Mouse (Mus musculus): ENCODE results near the gene Lrrc19.
"Not testable (repeated sequence)": the region's sequence is repeated elsewhere in the genome, so short reads cannot be mapped to it uniquely, and the experiment has no call there.

The Lrrc19 gene

DNA sequence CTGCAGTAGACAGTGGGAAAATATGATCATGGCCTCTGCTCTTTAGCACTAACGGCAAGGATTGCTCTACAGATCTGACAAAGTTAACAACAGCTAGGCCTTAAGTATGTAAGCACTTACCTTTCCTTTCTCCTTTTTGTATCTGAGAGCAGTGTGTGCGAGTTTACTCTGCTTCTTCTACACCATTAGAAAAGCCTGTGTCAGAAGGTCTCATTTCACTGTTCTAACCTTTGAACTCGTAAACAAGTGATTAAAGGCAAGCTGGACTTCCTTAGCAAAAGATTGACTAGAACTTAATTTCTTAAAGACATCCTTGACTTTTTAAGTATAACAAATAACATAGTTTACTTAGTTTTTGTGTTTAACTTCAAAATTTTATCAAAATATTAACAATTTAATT lies at the start of gene Lrrc19:
Lrrc19 (minus strand) TSS at position 225 of the 400 bp plus-strand sequence.
- no peak for DNase-seq (ENCODE audit: low read depth, low spot score)

DNA sequence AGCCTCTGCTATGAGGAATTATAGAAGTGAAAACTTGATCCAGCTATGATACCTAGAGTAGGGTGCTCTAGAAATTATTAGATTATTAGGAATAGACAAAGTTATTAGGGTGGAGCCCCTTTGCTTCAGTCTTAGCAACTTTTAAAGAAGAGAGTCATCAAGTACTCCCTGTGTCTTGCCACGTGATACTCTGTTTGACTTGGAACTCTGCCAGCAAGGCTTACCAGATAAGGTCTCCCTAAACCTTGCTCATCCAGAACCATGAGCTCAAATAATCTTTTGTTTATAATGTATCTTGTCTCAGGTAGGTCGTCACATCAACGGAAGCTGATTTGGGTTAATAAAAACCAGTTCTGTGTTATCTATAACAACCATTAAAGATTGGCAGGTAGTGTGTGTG lies 46.4 kb upstream of the Lrrc19 start:
- no peak for DNase-seq (ENCODE audit: low read depth, low spot score)

DNA sequence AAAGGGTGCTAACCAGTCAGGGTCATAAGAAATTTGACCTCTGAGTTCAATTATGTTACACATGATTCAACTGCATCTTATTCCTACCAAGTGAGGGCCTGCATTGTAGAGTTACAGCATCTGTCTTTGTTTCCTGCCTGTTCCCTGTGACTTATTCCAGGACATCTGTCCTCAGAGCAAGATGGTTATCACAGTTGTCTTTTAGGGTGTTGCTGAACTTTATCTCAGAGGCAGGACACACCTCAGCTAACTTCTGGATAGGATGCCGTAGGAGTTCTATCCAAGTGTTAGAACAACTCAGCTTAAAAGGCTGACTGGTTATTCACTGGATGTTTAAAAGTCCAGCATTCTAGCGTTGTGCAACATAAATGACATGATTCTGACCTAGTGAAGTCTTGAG lies 42.2 kb upstream of the Lrrc19 start:
- DNase-seq (ENCODE audit: low read depth, low spot score), result no peak

DNA sequence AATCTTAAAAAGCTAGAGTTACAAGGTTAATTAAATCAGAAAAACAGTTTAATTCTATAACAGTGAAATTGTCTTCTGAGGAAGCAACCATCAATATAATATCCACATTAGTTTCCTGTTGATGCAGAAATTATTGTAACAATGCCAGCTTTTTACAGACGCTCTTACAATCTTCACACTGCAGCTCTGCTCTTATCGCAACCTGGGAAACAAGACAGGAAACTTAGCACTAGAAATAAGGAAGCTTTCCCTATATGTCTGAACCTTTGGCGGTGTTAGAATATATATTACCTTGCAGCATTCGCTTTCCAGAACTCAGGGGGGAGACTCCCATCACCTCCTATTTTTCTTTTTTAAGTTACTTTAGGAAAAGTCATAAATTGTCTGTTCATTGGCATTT lies 41.1 kb upstream of the Lrrc19 start:
- DNase-seq (ENCODE audit: low read depth, low spot score), result no peak

DNA sequence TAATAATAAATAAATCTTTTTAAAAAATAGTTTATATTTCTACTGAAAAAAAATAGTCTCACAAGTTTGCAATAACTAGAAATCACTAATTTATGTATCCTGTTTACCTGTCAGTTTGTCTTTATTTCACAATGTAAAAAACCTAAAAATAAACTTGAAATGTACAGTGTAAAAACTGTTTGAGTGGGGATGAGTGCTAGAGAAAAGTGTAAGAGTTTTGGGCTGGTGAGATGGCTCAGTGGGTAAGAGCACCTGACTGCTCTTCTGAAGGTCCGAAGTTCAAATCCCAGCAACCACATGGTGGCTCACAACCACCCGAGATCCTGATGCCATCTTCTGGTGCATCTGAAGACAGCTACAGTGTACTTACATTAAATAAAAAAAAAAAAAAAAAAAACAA lies 39.9 kb upstream of the Lrrc19 start:
- not testable (repeated sequence) for DNase-seq (ENCODE audit: low read depth, low spot score)

DNA sequence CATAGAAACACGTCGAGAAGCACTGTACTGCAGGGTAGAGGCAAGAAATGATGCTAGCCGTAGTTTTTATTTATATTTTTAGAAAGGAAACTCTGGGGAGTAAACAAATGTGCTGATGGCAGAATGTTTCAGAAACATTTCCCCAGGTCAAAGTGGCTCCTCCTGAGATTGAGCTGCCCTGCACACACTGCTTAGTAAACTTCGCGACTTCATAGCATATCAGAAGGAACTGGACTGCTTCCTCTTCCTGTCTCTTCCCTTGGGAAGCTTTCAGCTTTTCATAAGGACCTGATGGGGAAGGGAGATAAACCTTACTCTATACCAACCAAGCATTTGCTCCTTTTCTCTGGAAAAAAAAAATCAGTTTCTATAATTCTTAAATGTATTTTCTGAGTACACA lies 33.4 kb upstream of the Lrrc19 start:
- DNase-seq (ENCODE audit: low read depth, low spot score), result no peak

DNA sequence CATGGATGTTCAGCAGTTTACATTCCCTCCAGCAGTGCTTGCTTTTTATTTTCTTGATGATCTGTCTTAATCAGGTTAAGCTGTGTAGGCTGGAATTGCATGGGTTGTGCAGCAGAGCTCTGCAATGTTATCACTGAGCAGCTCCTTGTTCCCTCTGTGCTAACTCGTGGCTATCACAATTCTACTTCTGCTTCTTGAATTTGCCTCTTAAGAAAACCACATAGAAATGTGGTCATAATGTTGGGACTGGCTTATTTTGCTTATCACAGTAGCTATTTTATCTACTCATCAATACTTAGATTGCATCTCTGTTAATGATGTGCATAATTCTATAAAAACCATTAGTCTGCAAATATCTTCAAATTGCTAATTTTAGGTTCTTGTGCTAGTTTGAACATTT lies 32.1 kb upstream of the Lrrc19 start:
- no peak for DNase-seq (ENCODE audit: low read depth, low spot score)

DNA sequence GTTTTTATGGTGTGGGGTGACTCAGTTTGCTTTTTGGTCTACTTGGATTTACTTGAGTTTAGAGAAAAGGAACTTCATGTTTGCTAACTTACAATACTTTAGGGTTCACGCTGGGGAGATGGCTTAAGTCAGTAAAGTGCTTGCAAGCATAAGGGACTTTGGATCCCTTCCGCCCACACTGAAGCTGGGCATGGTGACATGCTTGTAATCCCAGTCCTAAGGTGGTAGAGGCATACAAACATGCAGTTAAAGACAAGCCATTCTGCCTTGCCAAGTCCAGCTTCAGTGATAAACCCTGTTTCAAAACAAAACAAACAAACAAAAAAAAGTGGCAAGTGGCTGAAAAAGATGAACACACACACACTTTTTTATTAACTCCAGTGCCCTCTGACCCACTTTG lies 31.2 kb upstream of the Lrrc19 start:
- no peak for DNase-seq (ENCODE audit: low read depth, low spot score)

DNA sequence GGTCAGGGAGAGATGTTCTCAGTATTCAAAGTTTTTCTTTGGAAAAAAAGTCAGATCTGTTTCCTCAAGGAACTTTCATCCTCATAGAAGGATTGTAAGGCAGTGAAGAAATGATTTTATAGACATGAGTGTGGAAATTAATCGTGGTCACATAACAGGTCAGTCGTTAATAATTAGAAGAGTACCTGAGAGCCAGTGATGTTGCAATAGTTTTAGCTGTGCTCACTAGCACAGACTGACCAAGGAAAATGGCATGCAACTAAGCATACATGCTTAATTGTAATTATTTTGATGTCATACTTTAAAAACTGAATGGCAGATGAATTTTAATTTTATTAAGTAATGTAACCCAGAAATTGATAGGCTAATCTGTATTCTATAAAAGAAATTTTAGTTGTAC lies 30.7 kb upstream of the Lrrc19 start:
- DNase-seq (ENCODE audit: low read depth, low spot score), result no peak

DNA sequence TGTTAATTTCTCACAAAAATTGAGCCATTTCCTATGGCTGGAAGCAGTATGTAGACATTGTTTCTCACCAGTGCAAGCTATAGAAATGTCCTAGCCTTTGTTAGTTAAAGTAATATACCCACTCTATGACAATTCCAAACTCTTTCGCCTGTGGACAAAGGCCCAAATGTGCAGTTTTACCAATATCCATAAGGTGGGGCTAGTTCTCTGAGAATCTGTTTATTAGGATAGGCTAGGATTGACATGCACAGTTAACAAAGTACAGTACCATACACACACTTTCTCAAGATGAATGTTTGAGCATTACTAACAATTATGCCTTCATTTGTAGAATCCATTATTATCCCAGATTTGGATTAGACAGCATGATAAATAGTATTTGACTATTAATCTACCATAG lies 19.8 kb upstream of the Lrrc19 start:
- peak; percentile 19 for DNase-seq (ENCODE audit: low read depth, low spot score)

DNA sequence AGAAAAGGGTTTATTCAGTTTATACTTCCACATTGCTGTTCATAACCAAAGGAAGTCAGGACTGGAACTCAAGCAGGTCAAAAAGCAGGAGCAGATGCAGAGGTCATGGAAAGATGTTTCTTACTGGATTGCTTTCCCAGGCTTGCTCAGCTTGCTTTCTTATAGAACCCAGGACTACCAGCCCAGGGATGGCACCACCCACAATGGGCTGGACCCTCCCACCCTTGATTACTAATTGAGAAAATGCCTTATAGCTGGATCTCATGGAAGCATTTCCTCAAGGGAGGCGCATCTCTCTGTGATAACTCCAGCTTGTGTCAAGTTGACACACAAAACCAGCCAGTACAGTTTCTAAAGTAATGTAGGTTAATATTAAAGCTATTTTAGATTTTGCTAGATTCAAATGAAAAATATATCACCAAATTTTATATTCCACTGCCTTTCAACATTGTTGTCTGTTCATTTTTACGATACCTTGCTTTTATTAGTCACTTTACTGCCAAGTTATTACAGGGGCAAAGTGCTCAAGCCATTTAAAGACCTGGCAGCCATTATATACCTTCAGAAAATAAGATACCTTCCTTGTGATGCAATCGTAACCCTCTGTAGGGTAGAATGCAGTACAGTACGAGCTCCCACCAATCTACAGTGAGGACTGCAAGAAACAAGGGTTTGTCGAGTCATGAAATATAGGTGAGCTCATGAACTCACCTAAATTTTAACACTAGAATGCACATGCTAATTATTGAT lies 657 bp upstream of the Lrrc19 start:
- DNase-seq (ENCODE audit: low read depth, low spot score), result not testable (repeated sequence)

DNA sequence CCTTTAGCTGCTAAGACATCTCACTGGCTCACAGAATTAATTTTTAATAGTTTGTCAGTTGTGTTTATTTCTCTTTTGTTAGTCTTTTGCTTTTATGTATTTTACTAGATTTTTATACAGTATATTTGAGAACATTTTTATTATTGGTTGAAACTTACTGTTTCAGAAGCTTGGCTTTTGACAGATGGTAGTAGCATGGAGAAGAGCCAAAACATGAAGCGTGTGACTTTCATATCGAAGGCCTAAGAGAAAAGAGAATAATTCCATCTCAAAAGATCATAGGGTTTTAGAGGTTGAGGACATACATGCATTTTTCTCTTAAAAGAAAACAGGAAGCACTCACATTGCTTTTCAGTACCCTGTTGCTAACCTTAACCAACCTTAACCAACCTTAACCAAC lies 6.8 kb downstream of the Lrrc19 start:
- peak; percentile 70 for DNase-seq (ENCODE audit: low read depth, low spot score)

DNA sequence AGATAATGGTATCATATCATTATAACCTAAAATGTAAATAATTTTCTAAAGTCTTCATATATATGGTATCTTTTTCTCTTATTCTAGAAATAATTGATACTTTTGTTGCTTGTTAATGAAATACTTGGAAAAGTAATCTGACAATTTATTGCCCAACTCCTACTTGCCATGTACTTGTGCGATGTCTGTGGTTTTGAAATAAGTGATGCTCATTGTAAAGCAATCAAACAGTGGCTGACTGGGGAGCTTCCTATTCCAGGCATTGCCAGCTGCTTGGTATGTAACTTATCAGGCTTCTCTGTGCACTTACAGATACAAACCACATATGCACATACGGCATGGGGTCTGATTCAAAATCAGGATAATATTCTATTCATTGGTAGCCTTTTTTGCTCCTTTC lies 29.9 kb downstream of the Lrrc19 start:
- no peak for DNase-seq (ENCODE audit: low read depth, low spot score)

DNA sequence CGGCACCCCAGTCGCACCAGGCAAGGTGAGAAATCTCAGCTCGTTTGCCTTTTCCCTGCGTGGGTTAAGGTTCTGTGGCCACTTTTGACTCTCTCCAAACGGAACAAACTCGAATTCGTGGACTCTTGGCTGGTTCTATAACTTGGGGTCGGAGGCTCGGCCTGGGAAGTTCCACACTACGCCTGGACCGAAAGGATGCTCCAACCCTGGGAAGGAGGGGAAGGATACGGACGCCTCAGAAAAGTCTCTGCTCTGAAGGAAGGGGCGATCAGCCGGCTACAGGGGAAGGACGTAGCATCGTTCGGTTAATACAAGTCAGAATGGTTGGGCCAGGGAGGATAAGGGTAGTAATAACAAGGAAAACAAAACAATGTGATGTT lies 35.3 kb downstream of the Lrrc19 start:
- DNase-seq (ENCODE audit: low read depth, low spot score), result no peak

DNA sequence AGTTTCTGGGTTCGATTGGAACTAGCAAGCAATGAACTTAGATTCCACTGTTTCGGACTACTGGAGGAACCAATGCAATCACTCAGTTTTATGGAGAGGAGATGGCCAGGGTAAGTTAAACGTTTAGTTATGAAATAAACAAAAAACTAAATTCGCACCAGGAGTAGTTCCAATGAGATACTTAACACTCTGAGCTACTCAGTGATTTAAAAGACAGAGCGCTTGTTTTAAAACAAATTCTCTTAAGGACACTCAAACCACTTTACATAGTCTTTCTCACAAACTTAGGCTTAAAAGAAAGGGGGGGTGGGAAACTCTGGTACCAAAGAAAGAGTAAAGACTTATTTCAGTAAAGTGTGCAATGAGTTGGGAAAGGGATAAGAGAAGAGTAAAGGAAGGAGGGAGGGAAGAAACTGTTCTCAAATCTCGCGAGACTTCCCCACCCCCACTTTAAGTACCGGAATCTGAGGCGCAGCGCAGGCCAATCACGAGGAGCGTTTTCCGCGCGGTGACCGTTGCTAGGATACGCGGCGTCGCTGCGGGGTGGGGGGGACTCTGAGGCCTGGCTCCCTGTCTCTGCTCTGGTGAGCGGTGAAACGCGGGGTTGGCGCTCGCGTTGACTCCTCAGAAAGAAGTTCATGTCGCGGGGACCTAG lies 35.8 kb downstream of the Lrrc19 start, which contains the start of gene Ift74:
Ift74 (plus strand) TSS at position 520 of the 655 bp plus-strand sequence.
- peak; percentile 99 for DNase-seq (ENCODE audit: low read depth, low spot score)

DNA sequence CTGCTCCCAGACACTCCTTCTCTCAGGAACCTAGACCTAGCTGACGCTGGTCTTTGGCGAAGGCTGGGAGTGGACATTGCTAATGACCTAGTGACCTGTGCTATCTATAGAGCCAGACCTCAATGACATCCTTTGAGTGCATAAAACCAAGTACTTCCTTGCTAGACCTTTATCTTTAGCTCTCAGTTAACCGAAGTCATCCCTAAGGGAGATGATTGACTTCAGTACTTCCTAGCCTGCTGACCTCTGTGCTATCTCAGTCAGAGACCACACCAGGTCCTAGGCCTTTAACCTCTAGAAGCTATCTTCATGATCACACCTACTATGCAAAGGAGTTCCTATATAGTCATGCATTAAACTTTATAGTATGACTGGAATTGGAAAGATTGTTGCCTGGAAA lies 39.6 kb downstream of the Lrrc19 start:
- DNase-seq (ENCODE audit: low read depth, low spot score), result no peak

DNA sequence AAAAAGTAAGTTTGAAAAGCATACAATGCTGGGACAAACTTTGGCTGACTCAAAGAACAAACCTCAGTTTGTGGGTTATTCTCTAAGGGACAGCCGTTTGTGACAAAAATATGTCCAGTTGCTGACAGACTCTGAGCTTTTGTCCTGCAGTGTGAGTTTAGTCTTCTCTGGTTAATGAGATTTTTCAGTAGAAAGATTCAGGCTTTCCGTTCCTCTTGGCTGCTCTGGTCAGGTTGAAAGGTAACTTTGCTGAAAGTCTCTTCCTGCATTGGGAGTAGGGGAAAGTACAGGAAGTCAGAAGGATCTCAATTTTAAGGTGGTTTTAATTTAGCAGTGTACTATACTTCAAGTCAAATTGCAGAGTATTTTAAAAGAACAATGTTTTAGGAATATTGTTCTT lies 44.4 kb downstream of the Lrrc19 start:
- DNase-seq (ENCODE audit: low read depth, low spot score), result no peak

DNA sequence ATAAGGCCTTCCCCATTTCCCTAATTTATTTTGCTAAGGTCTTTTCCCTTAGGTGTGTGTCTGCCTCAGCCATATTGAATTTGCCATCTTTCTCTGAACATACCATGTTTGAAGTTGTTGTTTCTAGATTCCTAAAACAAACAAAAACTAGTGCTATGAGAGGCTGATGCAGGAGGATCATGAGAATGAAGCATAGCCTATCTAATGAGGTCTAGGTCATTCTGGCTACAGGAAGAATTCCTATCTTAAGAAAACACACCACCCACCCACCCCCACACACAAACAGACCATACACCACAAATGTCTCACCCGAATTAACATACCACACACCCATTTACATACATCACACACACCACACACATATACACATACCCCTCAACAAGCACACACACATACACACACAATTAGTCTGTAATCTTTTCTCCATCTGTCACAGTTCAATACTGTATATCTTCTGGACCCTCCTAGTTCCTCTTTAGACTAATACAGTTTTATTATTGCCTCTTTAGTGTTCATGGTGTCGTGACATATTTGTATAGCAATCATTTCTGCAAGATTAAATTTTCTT lies 45.4 kb downstream of the Lrrc19 start:
- DNase-seq (ENCODE audit: low read depth, low spot score), result no peak

DNA sequence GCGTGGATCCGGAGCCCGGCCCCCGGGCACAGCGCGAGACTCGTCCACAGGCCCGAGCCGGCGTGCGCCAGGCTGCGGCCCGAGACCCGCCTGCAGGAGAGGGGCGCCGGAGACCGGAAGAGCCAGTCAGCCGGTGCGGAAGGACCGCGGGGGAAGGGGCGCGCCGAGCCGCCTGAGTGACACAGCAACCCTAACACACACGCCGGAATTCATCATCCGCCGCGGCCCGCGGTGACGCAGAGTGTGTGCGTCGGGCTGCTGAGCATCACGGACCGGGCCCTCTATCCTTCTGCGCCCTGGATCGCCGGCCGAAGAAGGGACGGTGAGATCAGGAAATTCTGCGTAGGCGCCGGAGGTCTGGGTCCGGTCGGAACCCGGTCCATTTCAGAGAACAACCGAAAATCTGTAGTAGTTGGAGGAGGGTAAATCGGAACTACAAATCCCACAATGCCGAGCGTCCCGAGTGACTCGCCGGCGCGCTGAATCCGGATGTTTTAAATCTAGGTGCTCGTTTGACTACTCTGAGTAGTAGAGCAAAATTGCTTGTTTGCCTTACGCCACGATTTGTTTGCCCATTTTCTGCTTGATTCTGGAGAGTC lies 46.8 kb downstream of the Lrrc19 start, which contains the start of gene Plaa:
Plaa (minus strand) TSS at position 214 of the 599 bp plus-strand sequence.
- peak; percentile 96 for DNase-seq (ENCODE audit: low read depth, low spot score)

DNA sequence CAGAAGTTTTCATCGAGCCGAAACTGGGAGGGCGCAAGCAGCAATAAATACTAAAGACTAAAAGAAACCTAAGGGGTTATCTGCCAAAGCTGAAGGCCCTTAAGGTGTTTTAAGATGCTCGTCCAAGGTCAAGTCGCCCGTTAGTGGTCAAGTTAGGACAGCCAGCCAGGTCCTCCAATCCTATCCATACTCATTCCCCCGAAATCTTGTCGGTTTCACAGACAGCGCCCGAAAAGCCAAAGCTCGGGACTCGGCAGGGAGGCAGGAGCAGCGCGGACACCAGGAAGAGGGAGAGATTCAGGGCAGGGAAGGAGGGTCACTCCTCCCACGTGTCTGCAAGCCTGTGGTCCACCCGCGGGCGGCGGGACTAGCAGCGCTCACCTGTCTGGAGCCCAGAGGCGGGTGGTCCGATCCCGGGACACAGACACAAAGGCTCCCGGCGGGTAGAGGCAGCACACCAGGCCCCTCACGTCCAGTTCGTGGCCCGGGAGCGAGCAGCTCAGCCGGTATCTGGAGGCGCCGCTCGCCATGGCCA lies 47.4 kb downstream of the Lrrc19 start:
- peak; percentile 35 for DNase-seq (ENCODE audit: low read depth, low spot score)

DNA sequence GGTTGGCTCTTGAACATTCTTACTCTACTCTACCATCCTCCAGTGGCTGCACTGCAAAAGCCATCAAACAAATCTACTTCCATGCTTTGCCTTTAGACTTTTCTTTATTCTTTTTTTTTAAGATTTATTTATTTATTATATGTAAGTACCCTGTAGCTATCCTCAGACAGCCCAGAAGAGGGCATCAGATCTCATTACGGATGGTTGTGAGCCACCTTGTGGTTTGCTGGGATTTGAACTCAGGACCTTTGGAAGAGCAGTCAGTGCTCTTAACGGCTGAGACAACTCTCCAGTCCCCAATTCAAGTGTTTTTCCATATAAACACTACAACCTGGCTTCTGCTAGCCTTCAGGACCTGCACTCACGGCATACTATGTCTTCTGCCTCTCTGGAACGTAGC lies 48.5 kb downstream of the Lrrc19 start:
- DNase-seq (ENCODE audit: low read depth, low spot score), result peak; percentile 4

DNA sequence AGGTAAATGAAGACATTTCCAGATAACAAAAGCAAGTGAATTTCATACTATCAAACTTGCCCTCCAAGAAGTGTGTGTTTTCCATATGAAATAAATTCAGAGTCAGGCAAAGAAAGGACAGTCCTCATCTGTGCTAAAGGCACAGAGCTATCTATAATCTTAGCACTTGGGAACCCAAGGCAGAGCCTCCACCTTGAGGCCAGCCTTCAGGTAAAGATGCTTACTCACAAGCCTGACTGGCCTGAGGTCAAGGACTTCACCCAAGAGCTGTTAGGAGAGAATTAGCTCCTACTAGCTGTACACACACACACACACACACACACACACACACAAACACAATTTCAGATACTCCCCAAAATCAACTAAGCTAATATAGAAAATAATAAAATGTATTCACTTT lies 57.2 kb downstream of the Lrrc19 start:
- DNase-seq (ENCODE audit: low read depth, low spot score), result no peak
